Mouse (Mus musculus): ENCODE results near the gene Chrne. TPM values are rescaled to one million over a fixed set of nuclear protein-coding genes. Genes with fewer than 3 reads are reported as not detected.

Chrne gene
- total RNA-seq, 2 experiments from 2014 or later, result 18.0 to 28.1 TPM

Other genes starting within 250 kb of the Chrne start
- gene Pelp1, start 209.2 kb downstream of the Chrne start, total RNA-seq (2021), result 10 to 100 TPM; 16.1 to 20.9 TPM
- gene Arrb2, start 186.6 kb downstream of the Chrne start, total RNA-seq (2021), result 1 to 10 TPM; 6.2 to 8.1 TPM
- 1 to 10 TPM; 4.2 to 6.8 TPM for gene Med11, start 167.3 kb downstream of the Chrne start, total RNA-seq (2021)
- gene Zmynd15, start 159.8 kb downstream of the Chrne start, total RNA-seq (2021), result under 1 TPM; 0.10 to 0.61 TPM
- 1 to 10 TPM; 1.4 to 1.5 TPM for gene Cxcl16, start 159.2 kb downstream of the Chrne start, total RNA-seq (2021)
- not detected for gene Tm4sf5, start 114.0 kb downstream of the Chrne start, total RNA-seq (2021)
- not detected for gene Vmo1, start 104.6 kb downstream of the Chrne start, total RNA-seq (2021)
- not detected for gene Gltpd2, start 100.0 kb downstream of the Chrne start, total RNA-seq (2021)
- gene Psmb6, start 93.8 kb downstream of the Chrne start, total RNA-seq (2021), result 100 to 1,000 TPM; 242 TPM
- gene Gm40193, start 86.3 kb downstream of the Chrne start, total RNA-seq (2021), result not detected
- 10 to 100 TPM; 15.0 to 17.2 TPM for gene Pld2, start 79.2 kb downstream of the Chrne start, total RNA-seq (2021)
- gene Mink1, start 56.3 kb downstream of the Chrne start, total RNA-seq (2021), result 10 to 100 TPM; 28.0 to 31.1 TPM
- not detected for gene 4930544D05Rik, start 3.4 kb downstream of the Chrne start, total RNA-seq (2021)
- not detected for gene Gp1ba, start 19.9 kb upstream of the Chrne start, total RNA-seq (2021)
- gene Rnf167, start 28.0 kb upstream of the Chrne start, total RNA-seq (2021), result 10 to 100 TPM; 27.3 to 33.8 TPM
- 100 to 1,000 TPM; 308 to 309 TPM for gene Slc25a11, start 28.3 kb upstream of the Chrne start, total RNA-seq (2021)
- gene Pfn1, start 35.4 kb upstream of the Chrne start, total RNA-seq (2021), result 100 to 1,000 TPM; 288 to 339 TPM
- gene Eno3, start 38.0 kb upstream of the Chrne start, total RNA-seq (2021), result 1,000 to 10,000 TPM; 8,161 to 9,332 TPM
- gene Spag7, start 50.2 kb upstream of the Chrne start, total RNA-seq (2021), result 10 to 100 TPM; 78.9 to 81.6 TPM
- 10 to 100 TPM; 36.8 to 38.8 TPM for gene Camta2, start 68.9 kb upstream of the Chrne start, total RNA-seq (2021)
- 1 to 10 TPM; 3.7 to 4.5 TPM for gene Inca1, start 80.9 kb upstream of the Chrne start, total RNA-seq (2021)
- gene Kif1c, start 81.3 kb upstream of the Chrne start, total RNA-seq (2021), result 100 to 1,000 TPM; 460 to 537 TPM
- gene Zfp3, start 145.0 kb upstream of the Chrne start, total RNA-seq (2021), result 10 to 100 TPM in 1 of 2 experiments, 1 to 10 TPM in 1; 7.4 to 11.4 TPM
- gene Scimp, start 193.4 kb upstream of the Chrne start, total RNA-seq (2021), result not detected
- 10 to 100 TPM; 27.0 to 31.3 TPM for gene Rabep1, start 225.6 kb upstream of the Chrne start, total RNA-seq (2021)